Mouse (Mus musculus) lung, embryonic 15.5 days (tissue): ENCODE measurements at regions not wholly inside any gene's neighbourhood (a gene's known extent, or its start where the extent isn't known, plus 50 kb on each side); places are given as distances from the start of the nearest gene placed in this dataset.

Experiments used
- ATAC-seq: fragments of 200-750 bp; cut with Nextera tagmentation; 2 replicates; pipeline ENCODE4 v1.8.0; 2017; ENCODE audit warnings: moderate number of reproducible peaks, borderline replicate concordance; ENCODE audit not compliant: low FRiP score, low TSS enrichment; ENCODE audit errors: extremely low read depth
- H3K27ac ChIP-seq: fragments of 300-500 bp; sonication (generic); 2 replicates; pipeline ENCODE4 v1.5.1; 2015; ENCODE audit warnings: moderate library complexity, mild to moderate bottlenecking, inconsistent platforms
- H3K27me3 ChIP-seq: fragments of 300-500 bp; sonication (generic); 2 replicates; pipeline ENCODE4 v1.6.1; 2015; ENCODE audit warnings: inconsistent platforms
- H3K36me3 ChIP-seq: fragments of 300-500 bp; sonication (generic); 2 replicates; pipeline ENCODE4 v1.6.1; 2015; ENCODE audit warnings: inconsistent platforms
- H3K4me1 ChIP-seq: fragments of 300-500 bp; sonication (generic); 2 replicates; pipeline ENCODE4 v1.6.1; 2015; ENCODE audit warnings: inconsistent platforms
- H3K4me2 ChIP-seq: fragments of 300-500 bp; sonication (generic); 2 replicates; pipeline ENCODE4 v1.6.1; 2015; ENCODE audit warnings: inconsistent platforms, mild to moderate bottlenecking, moderate library complexity
- H3K4me3 ChIP-seq: fragments of 300-500 bp; sonication (generic); 2 replicates; pipeline ENCODE4 v1.5.1; 2015; ENCODE audit warnings: mild to moderate bottlenecking, inconsistent platforms
- H3K9ac ChIP-seq: fragments of 300-500 bp; sonication (generic); 2 replicates; pipeline ENCODE4 v1.6.1; 2015; ENCODE audit warnings: inconsistent platforms
- H3K9me3 ChIP-seq: fragments of 300-500 bp; sonication (generic); 2 replicates; pipeline ENCODE4 v1.6.1; 2016; ENCODE audit warnings: inconsistent platforms
- WGBS: fragments of 180-500 bp; shearing (Covaris S2); methylation state at CpG from one replicate; pipeline ENCODE4 v1.1.7; 2015; 5-methylcytosine and 5-hydroxymethylcytosine counted together

- 86% methylated on average over 4 of the region's 4 CpGs for WGBS
- H3K9ac ChIP-seq: no peak overlapping the region
- no peaks in the 10 kb centered on the region for H3K4me1 ChIP-seq
- no peak overlapping the region for H3K4me3 ChIP-seq
- H3K4me2 ChIP-seq: no peak overlapping the region
- no peaks in the 10 kb centered on the region for H3K9me3 ChIP-seq
- ATAC-seq: no peak
- H3K36me3 ChIP-seq: no peaks in the 10 kb centered on the region
- no peak overlapping the region for H3K27ac ChIP-seq
- H3K27me3 ChIP-seq: no peaks in the 10 kb centered on the region
Measured at GRCm38 (mm10) chr3:127954856-127955255, 58.7 kb upstream of the Fam241a start.

- H3K4me1 ChIP-seq: no peaks in the 10 kb centered on the region
- H3K27me3 ChIP-seq: no peaks in the 10 kb centered on the region
- 90% methylated on average over 4 of the region's 4 CpGs for WGBS
- no peak overlapping the region for H3K9ac ChIP-seq
- H3K4me2 ChIP-seq: no peak overlapping the region
- H3K9me3 ChIP-seq: no peaks in the 10 kb centered on the region
- no peak overlapping the region for H3K27ac ChIP-seq
- ATAC-seq: no peak
- H3K36me3 ChIP-seq: no peaks in the 10 kb centered on the region
- H3K4me3 ChIP-seq: no peak overlapping the region
Measured at GRCm38 (mm10) chr3:127953610-127954009, 57.5 kb upstream of the Fam241a start.

- H3K4me2 ChIP-seq: no peak overlapping the region
- no peaks in the 10 kb centered on the region for H3K4me1 ChIP-seq
- H3K36me3 ChIP-seq: no peaks in the 10 kb centered on the region
- no peak overlapping the region for H3K9ac ChIP-seq
- H3K27ac ChIP-seq: no peak overlapping the region
- 43% methylated on average over 6 of the region's 6 CpGs for WGBS
- ATAC-seq: no peak
- no peaks in the 10 kb centered on the region for H3K9me3 ChIP-seq
- H3K4me3 ChIP-seq: no peak overlapping the region
- H3K27me3 ChIP-seq: no peaks in the 10 kb centered on the region
Measured at GRCm38 (mm10) chr3:127948898-127949620, 52.9 kb upstream of the Fam241a start.

GRCm38 (mm10) chr3:127948326-127948725 is 52.2 kb upstream of the Fam241a start:
- no peaks in the 10 kb centered on the region for H3K4me1 ChIP-seq

More at GRCm38 (mm10) chr3:127948326-127948725, 52.2 kb upstream of the Fam241a start:
- Histone ChIP-seq H3K27ac (no peak overlapping the region), H3K36me3 (no peaks in the 10 kb centered on the region), H3K9ac (no peak overlapping the region), H3K27me3 (no peaks in the 10 kb centered on the region), H3K4me3 (no peak overlapping the region), H3K9me3 (no peaks in the 10 kb centered on the region), H3K4me2 (no peak overlapping the region)
- no peak for ATAC-seq
- WGBS: 57% methylated on average over 5 of the region's 5 CpGs
